Mouse (Mus musculus): Measurements from ENCODE around the gene Abcc9. TPM values are rescaled to one million over a fixed set of nuclear protein-coding genes. Genes with fewer than 3 reads are reported as not detected.

The Abcc9 gene
- polyA plus RNA-seq, 1 experiment from 2014 or later: 7.3 TPM

DNA sequence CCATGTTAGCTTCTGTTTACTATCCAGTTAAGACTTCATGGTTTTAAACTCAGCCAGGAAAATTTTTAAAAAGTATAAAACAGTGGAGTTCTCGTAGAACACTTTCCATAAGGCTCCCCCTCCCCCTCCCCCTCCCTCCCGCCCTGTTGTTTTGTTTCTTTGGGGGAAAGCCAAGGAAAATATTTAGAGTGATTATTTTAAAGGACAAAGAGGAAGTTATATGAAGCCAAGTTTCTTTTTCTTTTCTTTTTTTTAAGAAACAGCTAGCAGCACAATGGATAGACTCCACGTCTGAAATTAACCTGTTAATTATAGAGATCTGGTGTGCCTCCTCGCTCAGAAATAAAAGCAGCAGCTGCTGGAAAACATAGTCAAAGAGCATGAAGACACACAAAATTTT lies 9.0 kb upstream of the Abcc9 start:
- no peak overlapping the region for H3K4me2 ChIP-seq (replicated peaks; ENCODE audit: low read depth, low read length)
- peak; percentile 29; the same call in 1 of the 2 replicates for ATAC-seq (ENCODE audit: low FRiP score, low TSS enrichment)
- peak overlapping the region; percentile 31; the same call in 1 of the 2 replicates for H3K27ac ChIP-seq (ENCODE audit: low read depth, low read length)
- H3K4me3 ChIP-seq (ENCODE audit: low read length): no peak overlapping the region
- no peak overlapping the region for H3K9ac ChIP-seq (ENCODE audit: low read depth, low read length)
- no peaks in the 10 kb centered on the region for H3K36me3 ChIP-seq (ENCODE audit: control insufficient read depth, insufficient read depth, low read length)
- no peaks in the 10 kb centered on the region; the same call in 1 of the 2 replicates for H3K9me3 ChIP-seq (ENCODE audit: control insufficient read depth, low read length)
- no peaks in the 10 kb centered on the region for H3K27me3 ChIP-seq (ENCODE audit: control insufficient read depth, insufficient read depth, low read length)
- H3K4me1 ChIP-seq (ENCODE audit: control insufficient read depth, insufficient read depth, low read length): no peaks in the 10 kb centered on the region; the same call in 1 of the 2 replicates
- 47% methylated on average over 4 of the region's 4 CpGs for WGBS

DNA sequence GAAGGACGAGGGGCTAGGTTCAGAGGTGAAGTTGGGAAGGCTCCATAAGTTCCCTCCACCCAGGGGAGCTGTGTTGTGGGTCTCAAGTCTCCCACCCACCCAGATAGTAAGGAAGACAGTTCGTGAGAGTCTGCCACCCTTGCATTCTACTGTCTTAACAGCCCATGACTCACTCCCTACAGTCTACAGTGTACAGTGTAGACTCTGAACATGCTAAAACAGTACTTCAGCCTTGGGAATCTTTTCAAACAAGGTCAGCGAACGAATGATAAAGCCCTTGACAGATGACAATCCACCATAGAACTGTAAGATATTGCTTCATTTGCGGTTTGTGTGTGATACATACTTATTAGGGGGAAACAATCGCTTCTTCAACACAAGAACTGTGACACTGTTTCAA lies 8.6 kb upstream of the Abcc9 start:
- ATAC-seq (ENCODE audit: low FRiP score, low TSS enrichment): no peak
- Histone ChIP-seq H3K4me1 (ENCODE audit: control insufficient read depth, insufficient read depth, low read length) (no peaks in the 10 kb centered on the region; the same call in 1 of the 2 replicates), H3K9me3 (ENCODE audit: control insufficient read depth, low read length) (no peaks in the 10 kb centered on the region; the same call in 1 of the 2 replicates), H3K4me3 (ENCODE audit: low read length) (no peak overlapping the region), H3K4me2 (replicated peaks; ENCODE audit: low read depth, low read length) (no peak overlapping the region), H3K36me3 (ENCODE audit: control insufficient read depth, insufficient read depth, low read length) (no peaks in the 10 kb centered on the region), H3K9ac (ENCODE audit: low read depth, low read length) (no peak overlapping the region), H3K27ac (ENCODE audit: low read depth, low read length) (peak overlapping the region; percentile 31; the same call in 1 of the 2 replicates), H3K27me3 (ENCODE audit: control insufficient read depth, insufficient read depth, low read length) (no peaks in the 10 kb centered on the region)
- 68% methylated on average over 6 of the region's 6 CpGs for WGBS

DNA sequence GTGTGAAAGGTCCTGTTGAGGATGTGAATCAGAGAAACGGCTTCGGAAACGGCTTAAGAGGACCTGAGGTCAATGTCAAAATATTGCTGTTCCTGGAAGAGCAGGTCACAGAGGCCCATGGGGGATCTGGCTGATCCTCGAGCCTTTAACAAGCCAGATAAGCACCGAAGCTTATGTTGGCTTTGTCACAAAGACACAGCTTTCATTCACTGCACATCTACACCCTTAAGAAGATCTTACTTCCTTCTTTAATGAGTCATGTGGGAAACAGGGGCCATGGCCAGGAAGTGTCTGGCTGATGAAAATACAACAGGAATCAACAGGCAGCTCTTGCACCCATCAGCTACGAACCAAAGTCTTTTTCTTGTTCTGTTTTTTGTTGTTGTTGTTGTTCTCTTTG lies 6.3 kb upstream of the Abcc9 start:
- ATAC-seq (ENCODE audit: low FRiP score, low TSS enrichment): no peak
- H3K27me3 ChIP-seq (ENCODE audit: control insufficient read depth, insufficient read depth, low read length): no peaks in the 10 kb centered on the region
- no peak overlapping the region for H3K9ac ChIP-seq (ENCODE audit: low read depth, low read length)
- H3K4me1 ChIP-seq (ENCODE audit: control insufficient read depth, insufficient read depth, low read length): no peaks in the 10 kb centered on the region; the same call in 1 of the 2 replicates
- no peak overlapping the region for H3K27ac ChIP-seq (ENCODE audit: low read depth, low read length)
- no peak overlapping the region for H3K4me2 ChIP-seq (replicated peaks; ENCODE audit: low read depth, low read length)
- no peaks in the 10 kb centered on the region; the same call in 1 of the 2 replicates for H3K9me3 ChIP-seq (ENCODE audit: control insufficient read depth, low read length)
- no peak overlapping the region for H3K4me3 ChIP-seq (ENCODE audit: low read length)
- H3K36me3 ChIP-seq (ENCODE audit: control insufficient read depth, insufficient read depth, low read length): no peaks in the 10 kb centered on the region
- 67% methylated on average over 6 of the region's 6 CpGs for WGBS

DNA sequence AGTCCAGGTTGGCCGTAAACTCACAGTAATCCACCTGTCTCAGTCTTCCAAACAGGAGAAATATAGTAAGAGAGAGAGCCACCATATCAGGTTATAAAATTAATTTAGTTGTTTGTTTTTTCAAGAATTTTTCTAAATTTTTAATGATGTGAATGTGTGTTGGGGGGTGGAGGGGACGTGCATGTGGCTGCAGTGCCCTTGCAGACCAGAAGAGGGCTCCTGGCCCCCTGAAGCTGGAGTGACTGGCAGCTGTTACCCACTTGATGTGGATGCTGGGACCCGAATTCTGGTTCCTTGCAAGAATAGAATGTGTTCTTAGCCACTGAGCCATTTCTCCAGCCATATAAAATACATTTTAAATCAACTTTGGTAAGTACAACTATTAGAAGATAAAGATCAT lies 4.6 kb upstream of the Abcc9 start:
- no peak overlapping the region for H3K4me2 ChIP-seq (replicated peaks; ENCODE audit: low read depth, low read length)
- H3K27me3 ChIP-seq (ENCODE audit: control insufficient read depth, insufficient read depth, low read length): no peaks in the 10 kb centered on the region
- H3K9ac ChIP-seq (ENCODE audit: low read depth, low read length): no peak overlapping the region
- no peak overlapping the region for H3K27ac ChIP-seq (ENCODE audit: low read depth, low read length)
- H3K9me3 ChIP-seq (ENCODE audit: control insufficient read depth, low read length): no peaks in the 10 kb centered on the region; the same call in 1 of the 2 replicates
- no peaks in the 10 kb centered on the region for H3K36me3 ChIP-seq (ENCODE audit: control insufficient read depth, insufficient read depth, low read length)
- WGBS: 89% methylated on average over 3 of the region's 3 CpGs
- H3K4me3 ChIP-seq (ENCODE audit: low read length): no peak overlapping the region
- no peak for ATAC-seq (ENCODE audit: low FRiP score, low TSS enrichment)
- H3K4me1 ChIP-seq (ENCODE audit: control insufficient read depth, insufficient read depth, low read length): no peaks in the 10 kb centered on the region

DNA sequence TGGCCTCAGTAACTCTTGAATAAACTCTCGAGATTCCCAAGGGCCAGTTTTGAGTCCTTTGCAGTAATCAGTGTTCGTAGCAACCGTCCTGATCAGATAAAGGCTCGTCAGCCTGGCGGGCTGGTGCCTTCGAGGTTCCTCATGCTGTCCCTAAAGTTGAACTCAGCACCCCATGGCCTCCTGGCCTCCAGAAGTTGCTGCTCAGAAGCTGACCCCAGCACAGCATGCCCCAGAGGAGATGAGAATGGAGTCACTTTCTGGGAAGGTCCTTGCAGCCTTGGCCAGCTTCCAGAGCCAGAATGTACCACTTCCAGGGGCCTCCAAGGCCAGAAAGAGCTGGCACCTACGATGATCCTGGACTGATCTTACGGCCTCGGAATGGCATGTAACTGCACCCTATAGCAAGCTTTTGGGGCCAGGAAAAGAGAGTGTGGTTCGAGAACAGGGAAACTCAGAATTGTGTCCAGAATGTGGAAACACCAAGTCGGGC lies 1.4 kb upstream of the Abcc9 start:
- 71% methylated on average over 11 of the region's 11 CpGs for WGBS
- no peaks in the 10 kb centered on the region for H3K27me3 ChIP-seq (ENCODE audit: control insufficient read depth, insufficient read depth, low read length)
- ATAC-seq (ENCODE audit: low FRiP score, low TSS enrichment): no peak
- no peak overlapping the region for H3K27ac ChIP-seq (ENCODE audit: low read depth, low read length)
- no peak overlapping the region for H3K9ac ChIP-seq (ENCODE audit: low read depth, low read length)
- H3K9me3 ChIP-seq (ENCODE audit: control insufficient read depth, low read length): no peaks in the 10 kb centered on the region
- H3K36me3 ChIP-seq (ENCODE audit: control insufficient read depth, insufficient read depth, low read length): no peaks in the 10 kb centered on the region
- H3K4me1 ChIP-seq (ENCODE audit: control insufficient read depth, insufficient read depth, low read length): no peaks in the 10 kb centered on the region
- H3K4me2 ChIP-seq (replicated peaks; ENCODE audit: low read depth, low read length): no peak overlapping the region
- H3K4me3 ChIP-seq (ENCODE audit: low read length): no peak overlapping the region

DNA sequence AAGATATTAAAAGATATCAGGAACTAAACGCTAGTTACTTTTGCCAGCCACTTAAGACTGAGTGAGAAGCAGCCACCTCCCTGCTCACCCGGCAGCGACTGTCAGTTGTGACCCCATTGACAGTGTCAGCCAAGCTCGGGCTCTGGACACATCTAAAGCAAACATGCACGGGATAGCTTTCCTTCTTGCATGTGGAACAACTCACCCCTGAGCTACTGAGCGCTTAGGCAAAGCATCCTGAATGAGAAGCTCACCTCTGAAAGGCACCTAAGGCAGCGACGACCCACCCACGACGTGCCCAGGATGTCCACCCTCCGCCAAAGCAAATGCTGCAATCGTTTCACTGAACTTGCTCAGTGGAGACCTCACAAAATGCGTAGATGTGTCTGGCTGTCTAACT lies 954 bp downstream of the Abcc9 start:
- Histone ChIP-seq H3K9ac (ENCODE audit: low read depth, low read length) (0 out of 2 replicates have a peak overlapping the region, but pooled peaks have one; percentile 2), H3K4me2 (replicated peaks; ENCODE audit: low read depth, low read length) (peak overlapping the region; percentile 82), H3K27ac (ENCODE audit: low read depth, low read length) (no peak overlapping the region), H3K27me3 (ENCODE audit: control insufficient read depth, insufficient read depth, low read length) (no peaks in the 10 kb centered on the region), H3K9me3 (ENCODE audit: control insufficient read depth, low read length) (no peaks in the 10 kb centered on the region), H3K36me3 (ENCODE audit: control insufficient read depth, insufficient read depth, low read length) (no peaks in the 10 kb centered on the region), H3K4me3 (ENCODE audit: low read length) (no peak overlapping the region), H3K4me1 (ENCODE audit: control insufficient read depth, insufficient read depth, low read length) (no peaks in the 10 kb centered on the region)
- ATAC-seq (ENCODE audit: low FRiP score, low TSS enrichment): peak; percentile 30; the same call in 1 of the 2 replicates
- 54% methylated on average over 13 of the region's 13 CpGs for WGBS

DNA sequence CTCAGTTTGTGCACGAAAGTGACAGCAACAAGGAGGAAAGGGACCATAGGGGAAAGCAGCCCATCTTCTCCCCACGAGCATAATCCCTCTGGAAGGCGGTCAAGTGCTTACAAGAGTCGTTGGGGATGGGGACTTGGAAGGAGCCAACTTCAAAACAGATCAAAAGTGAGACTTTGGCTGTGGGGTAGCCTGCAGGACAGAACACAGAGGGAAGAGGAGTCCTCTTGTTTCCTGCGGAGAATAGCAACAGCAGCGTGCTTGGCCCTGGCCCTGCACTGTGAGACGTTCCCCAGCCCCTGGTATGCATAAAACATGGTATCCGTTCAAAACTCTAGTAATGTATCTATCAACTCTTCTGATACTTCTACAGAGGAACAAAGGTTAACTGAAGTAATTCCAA lies 1.4 kb downstream of the Abcc9 start:
- Histone ChIP-seq H3K4me3 (ENCODE audit: low read length) (no peak overlapping the region), H3K4me1 (ENCODE audit: control insufficient read depth, insufficient read depth, low read length) (no peaks in the 10 kb centered on the region), H3K9ac (ENCODE audit: low read depth, low read length) (no peak overlapping the region), H3K36me3 (ENCODE audit: control insufficient read depth, insufficient read depth, low read length) (no peaks in the 10 kb centered on the region), H3K9me3 (ENCODE audit: control insufficient read depth, low read length) (no peaks in the 10 kb centered on the region), H3K27me3 (ENCODE audit: control insufficient read depth, insufficient read depth, low read length) (no peaks in the 10 kb centered on the region), H3K27ac (ENCODE audit: low read depth, low read length) (no peak overlapping the region), H3K4me2 (replicated peaks; ENCODE audit: low read depth, low read length) (peak overlapping the region; percentile 82; the same call in 1 of the 2 replicates)
- WGBS: 73% methylated on average over 8 of the region's 8 CpGs
- no peak for ATAC-seq (ENCODE audit: low FRiP score, low TSS enrichment)

DNA sequence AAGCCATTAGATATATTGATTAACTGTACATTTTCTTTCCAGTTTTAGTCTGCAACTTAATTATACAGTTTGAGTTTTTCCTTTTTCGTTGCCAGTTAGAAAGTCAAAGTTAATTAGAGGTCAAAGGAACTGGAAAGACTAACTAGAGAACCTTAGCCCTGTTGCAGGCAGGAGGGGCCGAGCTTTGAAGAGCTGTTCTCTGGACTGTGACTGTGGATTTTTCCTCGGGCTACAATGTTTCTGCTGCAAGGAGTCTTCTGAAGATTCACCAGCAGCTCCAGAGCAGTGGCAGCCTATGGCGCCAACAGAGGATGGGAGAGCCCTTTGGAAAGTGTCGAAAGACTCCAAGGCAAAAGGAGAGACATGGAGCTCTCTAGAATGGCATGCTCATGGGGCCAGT lies 10.0 kb downstream of the Abcc9 start:
- no peaks in the 10 kb centered on the region for H3K27me3 ChIP-seq (ENCODE audit: control insufficient read depth, insufficient read depth, low read length)
- no peak for ATAC-seq (ENCODE audit: low FRiP score, low TSS enrichment)
- no peak overlapping the region for H3K27ac ChIP-seq (ENCODE audit: low read depth, low read length)
- WGBS: 51% methylated on average over 5 of the region's 5 CpGs
- H3K36me3 ChIP-seq (ENCODE audit: control insufficient read depth, insufficient read depth, low read length): no peaks in the 10 kb centered on the region
- no peaks in the 10 kb centered on the region for H3K4me1 ChIP-seq (ENCODE audit: control insufficient read depth, insufficient read depth, low read length)
- no peaks in the 10 kb centered on the region for H3K9me3 ChIP-seq (ENCODE audit: control insufficient read depth, low read length)
- no peak overlapping the region for H3K4me2 ChIP-seq (replicated peaks; ENCODE audit: low read depth, low read length)
- no peak overlapping the region for H3K9ac ChIP-seq (ENCODE audit: low read depth, low read length)
- H3K4me3 ChIP-seq (ENCODE audit: low read length): no peak overlapping the region

DNA sequence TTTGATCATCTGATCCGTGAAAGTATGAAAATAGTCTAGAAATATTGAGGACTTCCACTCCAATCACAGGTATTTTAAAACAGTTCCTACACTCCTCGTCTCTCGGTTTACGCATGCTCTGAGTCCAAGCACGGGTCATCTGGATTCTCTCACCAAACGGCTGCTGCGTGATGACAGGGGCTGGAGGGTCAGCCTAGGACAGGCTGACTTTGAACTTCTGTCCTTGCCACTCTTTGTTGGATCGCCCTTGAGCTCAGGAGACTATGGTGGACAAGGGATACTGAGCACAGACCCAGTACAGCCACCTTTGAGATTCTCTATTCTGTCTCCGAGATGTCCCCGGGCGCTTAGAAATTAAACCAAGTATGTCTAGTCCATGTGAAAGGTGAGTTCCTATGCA lies 12.4 kb downstream of the Abcc9 start:
- Histone ChIP-seq H3K9ac (ENCODE audit: low read depth, low read length) (no peak overlapping the region), H3K4me2 (replicated peaks; ENCODE audit: low read depth, low read length) (no peak overlapping the region), H3K4me1 (ENCODE audit: control insufficient read depth, insufficient read depth, low read length) (no peaks in the 10 kb centered on the region), H3K4me3 (ENCODE audit: low read length) (no peak overlapping the region), H3K27me3 (ENCODE audit: control insufficient read depth, insufficient read depth, low read length) (no peaks in the 10 kb centered on the region), H3K9me3 (ENCODE audit: control insufficient read depth, low read length) (no peaks in the 10 kb centered on the region), H3K27ac (ENCODE audit: low read depth, low read length) (no peak overlapping the region), H3K36me3 (ENCODE audit: control insufficient read depth, insufficient read depth, low read length) (no peaks in the 10 kb centered on the region)
- WGBS: 64% methylated on average over 11 of the region's 11 CpGs
- no peak for ATAC-seq (ENCODE audit: low FRiP score, low TSS enrichment)
